Mouse (Mus musculus) hindbrain, embryonic 12.5 days (tissue): Measurements from ENCODE around the gene Cog5. TPM values are rescaled to one million over a fixed set of nuclear protein-coding genes. Genes with fewer than 3 reads are reported as not detected.
A peak's percentile ranks its signal among the peaks of the same experiment; 100 is the strongest.

Source experiments
- ATAC-seq: fragments of 200-750 bp; cut with Nextera tagmentation; 2 replicates; pipeline ENCODE4 v1.8.0; 2017; ENCODE audit warnings: moderate TSS enrichment; ENCODE audit not compliant: low FRiP score
- H3K27ac ChIP-seq: fragments of 300-500 bp; sonication (generic); 2 replicates; pipeline ENCODE4 v1.5.1; 2016; ENCODE audit warnings: mild to moderate bottlenecking
- H3K27me3 ChIP-seq: fragments of 300-500 bp; sonication (generic); 2 replicates; pipeline ENCODE4 v1.6.1; 2016; ENCODE audit warnings: mild to moderate bottlenecking
- H3K36me3 ChIP-seq: fragments of 300-500 bp; sonication (generic); 2 replicates; pipeline ENCODE4 v1.6.1; 2016; ENCODE audit warnings: mild to moderate bottlenecking
- H3K4me1 ChIP-seq: fragments of 300-500 bp; sonication (generic); 2 replicates; pipeline ENCODE4 v1.6.1; 2016
- H3K4me2 ChIP-seq: fragments of 300-500 bp; sonication (generic); replicated peaks from 2 replicates; pipeline ENCODE4 v1.6.1; 2016; ENCODE audit warnings: mild to moderate bottlenecking
- H3K4me3 ChIP-seq: fragments of 300-500 bp; sonication (generic); 2 replicates; pipeline ENCODE4 v1.5.1; 2016; ENCODE audit warnings: mild to moderate bottlenecking
- H3K9ac ChIP-seq: fragments of 300-500 bp; sonication (generic); 2 replicates; pipeline ENCODE4 v1.6.1; 2016; ENCODE audit warnings: mild to moderate bottlenecking, moderate library complexity
- H3K9me3 ChIP-seq: fragments of 300-500 bp; sonication (generic); replicated peaks from 2 replicates; pipeline ENCODE4 v1.6.1; 2016; ENCODE audit warnings: mild to moderate bottlenecking
- WGBS: fragments of 180-500 bp; shearing (Covaris S2); methylation state at CpG from one replicate; pipeline ENCODE4 v1.1.7; 2016; 5-methylcytosine and 5-hydroxymethylcytosine counted together
- polyA plus RNA-seq: library from polyadenylated mRNA; unstranded; fragments of >200 nt; fragmentation: Nextera tagmentation; extraction: Ambion mirVana; gene quantifications from 2 replicates; pipeline ENCODE4 v1.2.1, GENCODE M21; 2016

Cog5 gene
- polyA plus RNA-seq, 1 experiment from 2014 or later, result 38.1 TPM

- ATAC-seq, result no peak
- 96% methylated on average over 2 of the region's 2 CpGs for WGBS
These were observed 2.2 kb downstream of the Cog5 start for GRCm38 (mm10) chr12:31656841-31657240.

DNA sequence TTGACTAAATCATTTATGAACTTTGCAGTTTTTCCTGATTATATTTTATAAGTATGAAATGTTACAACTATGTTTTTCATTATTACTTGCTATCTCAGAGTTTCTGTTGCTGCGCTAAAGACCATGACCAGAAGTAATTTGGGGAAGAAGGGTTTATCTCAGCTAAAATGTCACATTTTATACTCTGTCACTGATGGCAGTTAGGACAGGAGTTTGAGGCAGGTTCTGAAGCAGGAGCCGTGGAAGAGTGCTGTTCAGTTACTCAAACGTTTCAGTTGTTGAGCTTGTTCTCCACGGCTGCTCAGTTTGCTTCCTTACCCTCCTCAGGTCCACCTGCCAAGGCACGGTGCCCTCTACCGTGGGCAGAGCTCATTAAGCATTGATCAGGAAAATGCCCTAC lies 11.3 kb downstream of the Cog5 start:
- no peaks in the 10 kb centered on the region; the same call in 1 of the 2 replicates for H3K4me1 ChIP-seq
- H3K36me3 ChIP-seq, result peaks cover 26% of the 10 kb centered on the region
- 67% methylated on average over 6 of the region's 6 CpGs for WGBS
- no peak for ATAC-seq
- no peak overlapping the region for H3K27ac ChIP-seq
- no peaks in the 10 kb centered on the region for H3K27me3 ChIP-seq
- H3K4me3 ChIP-seq, result no peak overlapping the region
- no peak overlapping the region for H3K9ac ChIP-seq
- no peaks in the 10 kb centered on the region for H3K9me3 ChIP-seq
- no peak overlapping the region for H3K4me2 ChIP-seq

More at GRCm38 (mm10) chr12:31656841-31657240, 2.2 kb downstream of the Cog5 start:
- Histone ChIP-seq H3K27me3 (no peaks in the 10 kb centered on the region), H3K36me3 (peaks cover under 1% of the 10 kb centered on the region; the same call in 1 of the 2 replicates), H3K4me3 (no peak overlapping the region), H3K27ac (no peak overlapping the region), H3K4me2 (no peak overlapping the region), H3K9ac (no peak overlapping the region), H3K9me3 (no peaks in the 10 kb centered on the region), H3K4me1 (peaks cover 3% of the 10 kb centered on the region; the same call in 1 of the 2 replicates)

DNA sequence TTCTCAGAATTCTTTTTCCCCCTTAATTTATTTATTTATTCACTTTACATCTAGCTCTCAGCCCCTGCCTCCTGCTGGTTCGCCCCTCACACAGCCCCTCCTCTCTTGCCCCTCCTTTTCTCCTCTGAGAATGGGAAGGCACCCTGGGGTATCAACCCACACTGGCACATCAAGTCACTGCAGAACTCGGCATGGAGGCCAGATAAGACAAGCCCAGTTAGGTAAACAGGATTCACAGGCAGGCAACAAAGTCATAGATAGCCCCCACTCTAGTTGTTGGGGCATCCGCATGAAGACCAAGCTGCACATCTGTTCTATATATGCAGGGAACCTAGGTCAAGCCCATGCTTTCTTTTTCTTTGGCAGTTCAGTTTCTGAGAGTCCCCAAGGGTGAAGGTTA lies 12.5 kb downstream of the Cog5 start:
- H3K36me3 ChIP-seq, result peaks cover 26% of the 10 kb centered on the region
- H3K9ac ChIP-seq, result no peak overlapping the region
- no peak overlapping the region for H3K27ac ChIP-seq
- H3K9me3 ChIP-seq, result no peaks in the 10 kb centered on the region
- no peak overlapping the region for H3K4me2 ChIP-seq
- H3K4me1 ChIP-seq, result no peaks in the 10 kb centered on the region; the same call in 1 of the 2 replicates
- 46% methylated on average over 3 of the region's 3 CpGs for WGBS
- ATAC-seq, result no peak
- H3K4me3 ChIP-seq, result no peak overlapping the region
- H3K27me3 ChIP-seq, result no peaks in the 10 kb centered on the region

DNA sequence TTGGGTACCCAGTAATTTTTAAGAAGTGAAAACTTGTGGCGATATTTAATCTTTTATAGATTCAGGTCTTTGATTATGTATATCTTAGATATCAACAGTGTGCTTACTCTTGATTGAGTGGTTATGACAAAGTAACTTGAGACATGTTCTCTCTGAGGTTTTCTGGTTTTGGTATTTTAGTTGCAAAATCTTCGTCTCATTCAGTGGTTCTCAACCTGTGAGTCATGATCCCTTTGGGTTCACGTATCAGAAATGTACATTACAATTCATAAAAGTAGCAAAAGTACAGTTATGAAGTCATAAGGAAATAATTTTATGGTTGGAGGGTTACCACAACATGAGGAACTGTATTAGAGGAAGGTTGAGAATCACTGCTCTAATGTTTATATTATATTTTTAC lies 32.0 kb downstream of the Cog5 start:
- Histone ChIP-seq H3K4me1 (no peaks in the 10 kb centered on the region), H3K36me3 (no peaks in the 10 kb centered on the region), H3K27ac (no peak overlapping the region), H3K4me3 (no peak overlapping the region), H3K27me3 (no peaks in the 10 kb centered on the region), H3K9me3 (no peaks in the 10 kb centered on the region), H3K4me2 (no peak overlapping the region), H3K9ac (no peak overlapping the region)
- 92% methylated on average over 3 of the region's 3 CpGs for WGBS
- no peak for ATAC-seq

- Histone ChIP-seq H3K9me3 (peaks cover 7% of the 10 kb centered on the region; the same call in 1 of the 2 replicates), H3K4me3 (no peak overlapping the region), H3K4me1 (no peaks in the 10 kb centered on the region), H3K27me3 (no peaks in the 10 kb centered on the region), H3K4me2 (no peak overlapping the region), H3K9ac (no peak overlapping the region), H3K27ac (no peak overlapping the region), H3K36me3 (peaks cover 14% of the 10 kb centered on the region; the same call in 1 of the 2 replicates)
- ATAC-seq, result no peak
- 94% methylated on average over 1 of the region's 1 CpGs for WGBS
These were observed 38.6 kb downstream of the Cog5 start for GRCm38 (mm10) chr12:31693278-31693677.

- H3K4me2 ChIP-seq, result no peak overlapping the region
- H3K9me3 ChIP-seq, result peaks cover 7% of the 10 kb centered on the region; the same call in 1 of the 2 replicates
- no peak for ATAC-seq
- H3K9ac ChIP-seq, result no peak overlapping the region
- no peak overlapping the region for H3K27ac ChIP-seq
- peaks cover 15% of the 10 kb centered on the region; the same call in 1 of the 2 replicates for H3K36me3 ChIP-seq
- 46% methylated on average over 5 of the region's 5 CpGs for WGBS
- no peak overlapping the region for H3K4me3 ChIP-seq
- H3K4me1 ChIP-seq, result no peaks in the 10 kb centered on the region
- no peaks in the 10 kb centered on the region for H3K27me3 ChIP-seq
These were observed 46.1 kb downstream of the Cog5 start for GRCm38 (mm10) chr12:31700623-31701347.

GRCm38 (mm10) chr12:31701411-31701810 lies 46.7 kb downstream of the Cog5 start:
- Histone ChIP-seq H3K9me3 (peaks cover 7% of the 10 kb centered on the region; the same call in 1 of the 2 replicates), H3K4me2 (no peak overlapping the region), H3K9ac (no peak overlapping the region), H3K27me3 (no peaks in the 10 kb centered on the region), H3K4me3 (no peak overlapping the region), H3K4me1 (no peaks in the 10 kb centered on the region), H3K27ac (no peak overlapping the region), H3K36me3 (peaks cover 15% of the 10 kb centered on the region; the same call in 1 of the 2 replicates)
- WGBS, result 84% methylated on average over 5 of the region's 5 CpGs
- no peak for ATAC-seq

GRCm38 (mm10) chr12:31703904-31704303 lies 49.2 kb downstream of the Cog5 start:
- Histone ChIP-seq H3K36me3 (no peaks in the 10 kb centered on the region), H3K4me1 (no peaks in the 10 kb centered on the region), H3K9ac (no peak overlapping the region), H3K4me2 (no peak overlapping the region), H3K27ac (no peak overlapping the region), H3K9me3 (no peaks in the 10 kb centered on the region), H3K27me3 (no peaks in the 10 kb centered on the region), H3K4me3 (no peak overlapping the region)
- ATAC-seq, result no peak
- whole genome bisulfite sequencing, result 73% methylated on average over 6 of the region's 6 CpGs

DNA sequence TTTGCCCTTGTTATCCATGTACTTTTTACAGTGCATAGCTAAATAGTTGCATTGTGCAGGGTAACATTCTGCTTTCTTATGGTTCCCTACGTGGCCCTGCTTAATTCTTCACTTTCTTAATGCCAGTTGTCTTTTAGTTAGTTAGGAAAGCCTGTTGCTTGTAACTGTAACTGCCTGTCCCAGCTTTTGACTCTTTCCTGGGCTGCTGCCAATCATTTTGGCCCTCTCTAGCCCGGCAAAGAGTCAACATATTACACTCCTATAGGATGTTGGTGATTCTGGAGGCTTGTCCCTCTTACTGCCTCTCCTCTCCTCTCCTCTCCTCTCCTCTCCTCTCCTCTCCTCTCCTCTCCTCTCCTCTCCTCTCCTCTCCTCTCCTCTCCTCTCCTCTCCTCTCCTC lies 51.5 kb downstream of the Cog5 start:
- Histone ChIP-seq H3K36me3 (no peaks in the 10 kb centered on the region), H3K27ac (no peak overlapping the region), H3K4me1 (0 out of 2 replicates have a peak, but pooled peaks cover 6% of the 10 kb centered on the region), H3K4me2 (no peak overlapping the region), H3K9ac (no peak overlapping the region), H3K4me3 (no peak overlapping the region), H3K27me3 (no peaks in the 10 kb centered on the region), H3K9me3 (no peaks in the 10 kb centered on the region)
- ATAC-seq, result no peak
- 69% methylated on average over 2 of the region's 2 CpGs for WGBS

DNA sequence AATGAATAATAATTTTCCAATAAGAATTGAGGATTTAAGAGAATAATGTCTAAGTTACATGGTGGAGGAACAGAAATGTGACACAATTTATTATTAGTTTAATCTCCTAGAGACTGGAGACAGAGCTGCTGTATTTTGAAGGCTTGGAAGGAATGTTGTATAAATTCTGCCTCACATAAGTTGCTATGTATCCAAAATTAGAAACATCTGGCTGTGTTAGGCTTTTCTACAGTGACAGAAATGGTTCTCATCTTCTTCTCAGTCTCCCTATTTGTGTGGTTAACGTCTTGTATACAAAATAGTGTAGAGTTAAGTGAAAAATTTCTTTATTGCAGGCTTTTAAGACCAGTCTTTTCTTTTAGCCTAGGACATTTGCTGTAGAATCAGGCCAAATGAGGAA lies 52.9 kb downstream of the Cog5 start:
- H3K27me3 ChIP-seq, result no peaks in the 10 kb centered on the region
- H3K9me3 ChIP-seq, result no peaks in the 10 kb centered on the region
- no peak overlapping the region for H3K27ac ChIP-seq
- H3K4me2 ChIP-seq, result no peak overlapping the region
- H3K4me1 ChIP-seq, result 0 out of 2 replicates have a peak, but pooled peaks cover 6% of the 10 kb centered on the region
- no peak overlapping the region for H3K4me3 ChIP-seq
- no peak overlapping the region for H3K9ac ChIP-seq
- 73% methylated on average over 1 of the region's 1 CpGs for WGBS
- ATAC-seq, result no peak
- no peaks in the 10 kb centered on the region for H3K36me3 ChIP-seq

DNA sequence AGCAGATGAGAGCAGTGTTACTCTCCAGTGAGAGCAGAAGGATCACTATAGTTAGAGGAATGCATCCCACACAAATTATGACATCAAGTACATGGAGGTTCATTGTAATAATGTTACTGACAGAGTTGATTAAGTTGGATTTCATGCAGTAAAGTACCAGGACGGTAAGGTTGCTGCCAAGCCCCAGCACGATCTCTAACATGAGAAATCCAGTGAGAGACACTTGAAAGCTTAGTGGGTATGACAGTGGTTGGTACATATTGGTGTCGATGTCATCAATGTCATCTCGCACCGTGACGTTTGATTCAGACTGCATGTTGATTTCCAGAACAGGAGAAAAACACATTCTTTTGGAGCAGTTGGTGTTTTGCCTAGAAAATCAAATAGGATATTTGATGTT lies 55.0 kb downstream of the Cog5 start:
- no peaks in the 10 kb centered on the region for H3K36me3 ChIP-seq
- H3K4me3 ChIP-seq, result no peak overlapping the region
- H3K27ac ChIP-seq, result no peak overlapping the region
- no peaks in the 10 kb centered on the region for H3K9me3 ChIP-seq
- H3K4me1 ChIP-seq, result 0 out of 2 replicates have a peak, but pooled peaks cover 6% of the 10 kb centered on the region
- no peak for ATAC-seq
- peak overlapping the region; percentile 38 for H3K4me2 ChIP-seq
- WGBS, result 80% methylated on average over 6 of the region's 6 CpGs
- no peak overlapping the region for H3K9ac ChIP-seq
- H3K27me3 ChIP-seq, result no peaks in the 10 kb centered on the region

DNA sequence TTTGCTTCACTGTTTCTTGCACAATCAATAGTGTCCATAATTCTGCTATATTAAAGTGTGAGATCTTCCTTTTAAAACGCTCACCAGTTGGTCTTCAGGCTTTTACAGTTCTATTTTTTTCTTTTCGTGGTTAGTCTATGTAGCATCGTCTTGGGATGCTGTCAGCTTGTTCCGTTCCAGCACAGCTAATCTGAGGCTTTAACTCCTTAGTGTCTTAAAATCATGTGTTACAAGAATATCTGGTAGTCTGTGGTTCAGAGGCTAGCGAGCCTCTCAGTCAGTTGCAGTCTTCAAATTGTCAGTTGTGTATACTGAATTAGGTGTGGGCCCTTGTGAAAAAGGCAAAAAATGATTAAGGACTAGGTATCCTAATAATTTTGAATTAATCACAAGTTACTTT lies 57.6 kb downstream of the Cog5 start:
- Histone ChIP-seq H3K4me3 (peak overlapping the region; percentile 29), H3K9ac (peak overlapping the region; percentile 49), H3K4me1 (0 out of 2 replicates have a peak, but pooled peaks cover 6% of the 10 kb centered on the region), H3K27me3 (no peaks in the 10 kb centered on the region), H3K4me2 (peak overlapping the region; percentile 47), H3K9me3 (no peaks in the 10 kb centered on the region), H3K27ac (peak overlapping the region; percentile 66; the same call in 1 of the 2 replicates), H3K36me3 (no peaks in the 10 kb centered on the region)
- peak; percentile 66 for ATAC-seq
- WGBS, result 44% methylated on average over 5 of the region's 5 CpGs

DNA sequence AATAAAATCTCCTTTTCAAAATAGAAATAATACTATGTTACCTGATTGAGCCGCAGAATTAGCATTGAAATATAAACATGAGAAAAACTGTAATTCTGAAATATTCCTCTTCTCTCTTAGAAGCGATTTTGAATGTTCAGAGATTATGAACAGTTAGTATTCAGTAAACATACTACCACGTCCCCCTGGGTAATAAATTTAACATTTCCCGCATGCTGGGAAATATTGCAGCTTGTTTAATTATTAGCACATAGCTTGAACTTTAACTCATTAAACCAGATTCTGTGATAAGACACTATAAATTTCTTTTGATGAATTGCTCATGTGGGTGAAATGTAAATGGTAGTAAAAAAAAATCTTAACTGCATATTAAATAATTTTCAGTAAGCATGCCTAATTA lies 58.1 kb downstream of the Cog5 start:
- no peaks in the 10 kb centered on the region for H3K9me3 ChIP-seq
- WGBS, result 76% methylated on average over 4 of the region's 4 CpGs
- peak overlapping the region; percentile 15; the same call in 1 of the 2 replicates for H3K4me3 ChIP-seq

More for the DNA sequence above, 58.1 kb downstream of the Cog5 start:
- 0 out of 2 replicates have a peak, but pooled peaks cover 6% of the 10 kb centered on the region for H3K4me1 ChIP-seq
- no peak for ATAC-seq
- H3K4me2 ChIP-seq, result peak overlapping the region; percentile 47
- no peak overlapping the region for H3K27ac ChIP-seq
- H3K9ac ChIP-seq, result no peak overlapping the region
- H3K36me3 ChIP-seq, result no peaks in the 10 kb centered on the region
- H3K27me3 ChIP-seq, result no peaks in the 10 kb centered on the region
